Mouse (Mus musculus) embryo, embryonic 9.5 days (tissue): ENCODE measurements around the gene Mybpc1.
"Not testable (repeated sequence)": the region's sequence is repeated elsewhere in the genome, so short reads cannot be mapped to it uniquely, and the experiment has no call there.

Experiments used
- DNase-seq: peaks from one replicate; pipeline ENCODE4 v3.0.0-alpha.2; 2017; ENCODE audit errors: extremely low spot score

Gene Mybpc1

DNA sequence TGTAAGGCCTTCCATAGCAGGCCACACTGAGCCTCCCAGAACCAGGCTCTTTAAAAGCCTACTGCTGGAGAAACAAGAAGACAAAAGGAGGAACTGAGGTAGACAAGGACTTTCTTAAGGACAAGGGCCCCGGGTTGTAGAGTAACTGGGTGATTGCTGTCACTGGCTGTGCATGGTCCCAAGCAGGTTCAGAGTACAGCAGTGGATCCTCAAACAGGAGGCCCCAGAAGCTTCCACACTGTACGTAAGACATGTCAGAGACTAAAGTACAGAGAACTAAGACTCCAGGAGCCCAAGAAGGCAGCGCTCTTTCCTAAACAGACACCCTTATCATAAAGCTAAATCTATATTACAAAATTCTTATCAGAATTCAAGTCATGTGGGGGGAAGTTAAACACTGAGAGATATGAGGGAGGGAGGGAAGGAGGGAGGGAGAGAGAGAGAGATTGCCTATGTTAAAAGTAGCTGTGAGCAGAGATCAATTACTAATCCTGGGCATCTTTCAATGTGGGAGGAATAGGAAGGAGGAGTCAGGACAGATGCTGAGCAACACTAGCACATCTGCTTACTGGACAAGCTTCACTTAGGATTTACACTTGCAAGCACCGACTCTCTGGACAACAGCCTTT is 109.9 kb downstream of the Mybpc1 start:
- no peak for DNase-seq

DNA sequence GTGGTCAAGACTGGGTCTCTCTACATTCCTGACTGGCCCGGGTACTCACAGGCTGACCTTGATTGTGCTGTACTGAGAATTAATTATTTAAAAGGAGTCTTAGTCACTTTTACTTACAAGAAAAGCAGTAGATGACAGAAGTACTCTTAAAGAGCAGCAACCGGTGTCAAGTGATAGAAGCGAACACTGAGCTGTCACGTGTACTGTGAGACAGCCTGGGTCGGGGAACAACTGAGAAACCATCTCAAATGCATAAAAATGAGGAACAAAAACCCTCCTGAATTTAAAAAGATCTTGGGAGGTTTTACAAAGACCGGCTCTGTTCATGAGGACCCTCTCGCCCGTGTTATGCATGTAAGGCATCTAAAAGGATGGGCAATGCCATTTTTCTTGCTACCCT is 112.3 kb downstream of the Mybpc1 start:
- DNase-seq, result no peak

DNA sequence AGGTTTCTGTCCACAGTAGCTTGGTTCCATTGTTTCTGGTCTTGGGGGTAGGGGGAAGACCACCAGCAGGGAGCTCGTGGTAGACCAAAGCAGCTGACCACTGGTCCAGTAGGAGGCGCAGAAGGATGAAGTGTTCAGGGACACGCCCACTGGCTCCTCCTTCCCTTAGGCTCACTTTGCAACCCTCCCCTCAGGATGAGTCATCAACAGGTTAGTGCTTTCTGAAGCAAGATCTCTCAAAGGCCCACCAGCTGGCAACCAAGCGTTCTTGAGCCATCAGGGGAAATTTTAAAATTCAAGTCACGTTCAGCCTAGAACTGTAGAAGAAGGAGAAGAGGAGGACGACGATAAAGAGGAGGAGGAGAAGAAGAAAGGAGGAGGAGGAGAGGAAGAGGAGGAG is 113.3 kb downstream of the Mybpc1 start:
- DNase-seq, result no peak

DNA sequence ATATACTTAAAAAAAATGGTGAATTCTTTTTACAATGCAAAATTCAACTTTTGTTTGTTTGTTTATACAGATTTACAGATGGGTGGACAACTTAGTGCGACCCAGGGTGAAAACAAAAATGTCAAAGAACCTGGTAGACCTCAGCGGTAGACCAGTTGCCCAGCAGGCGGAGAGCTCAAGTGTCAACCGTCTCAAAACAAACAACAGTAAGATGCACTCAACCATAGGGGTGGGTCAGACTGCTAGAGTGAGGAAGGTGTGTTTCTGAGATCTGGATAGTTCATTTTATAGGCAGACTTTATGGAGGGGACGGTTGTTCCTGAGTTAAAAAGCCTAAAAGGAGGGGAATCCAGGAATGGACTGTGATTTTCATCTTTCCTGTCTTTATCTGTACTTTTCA is 116.3 kb downstream of the Mybpc1 start:
- no peak for DNase-seq

DNA sequence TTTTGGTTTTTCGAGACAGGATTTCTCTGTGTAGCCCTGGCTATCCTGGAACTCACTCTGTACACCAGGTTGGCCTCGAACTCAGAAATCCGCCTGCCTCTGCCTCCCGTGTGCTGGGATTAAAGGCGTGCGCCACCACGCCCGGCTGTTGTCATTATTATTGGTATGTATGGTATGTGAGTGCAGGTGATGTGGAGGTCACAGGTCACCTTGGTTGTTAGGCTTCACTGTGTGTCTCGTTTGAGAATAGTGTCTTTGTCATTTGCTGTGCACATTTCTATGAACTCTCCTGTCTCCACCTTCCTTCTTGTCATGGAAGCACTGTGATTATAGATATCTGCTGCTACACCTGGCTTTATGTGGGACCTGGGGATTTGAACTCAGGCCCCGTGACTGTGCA is 122.1 kb downstream of the Mybpc1 start:
- not testable (repeated sequence) for DNase-seq
